Mouse (Mus musculus): ENCODE measurements around the gene Ntn1.

Gene Ntn1

DNA sequence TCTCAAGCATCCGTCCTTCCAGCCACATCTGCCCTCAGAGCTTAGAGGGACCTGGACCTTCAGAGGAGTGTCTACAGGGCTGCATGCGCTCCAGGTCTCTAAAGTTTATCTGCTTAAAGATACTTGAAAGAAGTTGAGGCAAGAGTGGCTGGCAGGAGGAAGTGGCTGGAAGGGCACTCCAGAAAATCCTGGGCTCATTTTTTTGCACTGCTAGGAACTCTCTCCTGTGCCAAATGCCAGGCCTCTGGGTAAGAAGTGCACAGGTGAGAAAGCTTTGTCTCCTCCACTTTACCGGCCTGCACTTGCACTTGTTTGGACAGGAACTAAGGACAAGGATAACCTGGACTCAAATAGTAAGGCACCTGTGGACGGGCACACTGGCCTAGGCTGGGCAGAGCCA, 232.2 kb downstream of the Ntn1 start:
- no peak for DNase-seq

DNA sequence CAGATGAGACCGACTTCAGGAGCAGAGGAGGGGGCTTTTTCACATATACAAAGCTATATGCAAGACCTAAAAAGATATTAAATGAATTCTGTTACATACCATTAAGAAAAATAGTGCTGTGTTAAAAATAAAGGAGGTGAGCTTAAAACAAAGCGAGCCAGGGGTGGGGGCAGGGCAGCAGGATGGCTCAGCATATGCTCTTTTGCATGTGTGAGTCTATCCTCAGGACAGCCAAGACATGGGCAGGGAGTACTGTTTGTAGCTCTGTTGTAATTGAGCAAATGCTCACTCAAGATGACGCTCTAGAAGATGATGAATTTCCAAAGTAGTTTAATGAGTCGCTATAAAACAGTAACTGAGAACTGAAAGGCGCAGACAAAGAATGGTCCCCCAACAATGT, 236.2 kb downstream of the Ntn1 start:
- DNase-seq = no peak

DNA sequence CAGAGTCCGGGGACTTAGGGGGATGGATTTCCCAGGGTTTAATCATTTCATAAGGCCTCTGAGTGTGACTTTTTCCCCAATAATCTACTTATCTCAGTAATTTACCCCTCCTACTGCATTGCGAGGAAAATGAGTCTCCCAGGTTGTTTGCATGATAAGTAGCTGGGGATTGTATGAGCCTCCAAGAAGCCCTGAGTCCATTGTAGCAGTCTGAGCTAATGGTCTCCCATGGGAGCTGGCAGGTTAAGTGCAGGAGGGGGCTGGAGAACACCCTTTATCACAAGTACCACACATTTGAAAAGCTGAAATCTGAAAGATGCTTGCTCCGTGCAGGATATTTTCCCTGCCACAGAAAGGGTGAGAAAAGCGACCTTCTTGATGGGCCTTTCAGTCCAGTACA, 240.8 kb downstream of the Ntn1 start:
- DNase-seq = no peak
